Mouse (Mus musculus): ENCODE results near the gene Dapk1.

Gene Dapk1

DNA sequence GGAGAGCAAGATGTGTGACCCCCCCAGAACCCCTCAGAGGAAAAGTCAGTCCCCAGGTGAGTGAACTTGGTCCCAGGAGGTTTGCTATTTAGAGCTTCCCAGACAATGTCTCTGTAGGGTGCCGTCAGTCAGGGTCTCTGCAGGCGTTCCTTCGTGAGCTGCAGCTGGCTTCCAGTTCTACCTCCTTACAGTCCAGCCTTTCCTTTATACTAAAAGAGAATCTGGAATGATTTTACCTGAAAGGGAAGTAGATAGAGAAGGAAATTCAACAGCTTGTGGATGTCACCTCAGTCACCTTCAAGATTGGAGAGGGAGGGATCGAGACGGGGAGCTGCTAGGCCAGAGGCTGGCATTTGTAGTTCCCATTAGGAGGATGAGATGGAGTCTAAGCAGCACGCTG, 14.3 kb downstream of the Dapk1 start:
- DNase-seq (ENCODE audit: low spot score), result no peak

DNA sequence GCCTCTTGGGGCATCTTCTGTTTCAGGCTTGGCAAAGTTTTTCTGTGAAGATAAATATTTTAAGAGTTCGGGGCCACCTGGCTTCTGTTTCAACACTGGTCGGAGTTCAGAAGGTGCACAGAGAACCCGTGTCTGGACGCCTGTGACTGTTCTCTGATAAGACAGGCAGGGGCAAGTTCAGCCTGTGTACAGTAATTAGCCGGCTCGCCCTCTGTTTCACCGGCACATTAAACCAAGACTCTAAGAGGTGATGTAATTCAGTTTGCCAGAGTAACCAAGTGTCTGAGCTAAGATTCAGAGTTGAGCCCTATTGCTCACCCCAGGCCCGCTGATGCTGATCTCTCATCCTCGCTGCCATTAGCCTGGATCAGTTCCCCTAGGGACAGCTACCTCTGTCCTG, 16.5 kb downstream of the Dapk1 start:
- DNase-seq (ENCODE audit: low spot score), result no peak

DNA sequence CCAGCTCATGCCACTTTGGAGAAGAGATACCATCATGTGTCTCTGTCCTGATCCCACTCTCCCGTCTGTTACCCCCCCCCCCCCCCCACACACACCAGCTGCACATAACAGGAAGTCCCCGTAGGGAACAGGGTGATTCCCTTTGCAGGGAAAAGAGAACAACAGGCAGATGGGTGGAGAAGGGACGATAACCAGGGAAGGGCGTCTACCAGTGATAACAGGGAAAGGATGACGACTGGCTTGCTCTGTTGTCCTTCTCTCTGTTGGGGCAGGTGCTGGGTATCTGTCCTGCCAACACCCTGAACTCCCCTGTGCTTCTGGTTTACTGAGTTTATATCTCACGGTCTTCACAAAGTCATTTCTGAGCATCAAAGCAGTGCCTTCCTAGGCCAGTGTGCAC, 18.0 kb downstream of the Dapk1 start:
- no peak for DNase-seq (ENCODE audit: low spot score)

GRCm38 (mm10) chr13:60621411-60621965, 19.7 kb downstream of the Dapk1 start:
- no peak for DNase-seq (ENCODE audit: low spot score)

DNA sequence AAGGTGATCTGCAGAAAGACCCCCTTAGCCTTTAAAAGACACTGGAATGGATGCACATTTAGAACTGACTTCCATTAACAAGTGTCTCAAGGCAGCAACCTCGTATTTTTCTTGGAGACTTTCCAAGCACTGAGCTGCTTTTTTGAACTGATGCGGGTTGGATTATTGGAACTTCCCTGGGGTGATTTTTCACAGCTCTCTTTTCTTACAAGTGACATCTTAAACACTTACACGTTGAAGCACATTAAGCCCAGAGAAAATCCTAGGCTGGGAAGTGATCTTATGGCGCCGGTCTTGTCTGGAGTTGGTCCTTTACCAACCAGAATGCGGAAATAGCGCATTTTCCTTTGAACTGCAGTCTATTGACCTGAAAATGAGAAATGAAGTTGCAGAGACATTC, 23.8 kb downstream of the Dapk1 start:
- DNase-seq (ENCODE audit: low spot score), result no peak

DNA sequence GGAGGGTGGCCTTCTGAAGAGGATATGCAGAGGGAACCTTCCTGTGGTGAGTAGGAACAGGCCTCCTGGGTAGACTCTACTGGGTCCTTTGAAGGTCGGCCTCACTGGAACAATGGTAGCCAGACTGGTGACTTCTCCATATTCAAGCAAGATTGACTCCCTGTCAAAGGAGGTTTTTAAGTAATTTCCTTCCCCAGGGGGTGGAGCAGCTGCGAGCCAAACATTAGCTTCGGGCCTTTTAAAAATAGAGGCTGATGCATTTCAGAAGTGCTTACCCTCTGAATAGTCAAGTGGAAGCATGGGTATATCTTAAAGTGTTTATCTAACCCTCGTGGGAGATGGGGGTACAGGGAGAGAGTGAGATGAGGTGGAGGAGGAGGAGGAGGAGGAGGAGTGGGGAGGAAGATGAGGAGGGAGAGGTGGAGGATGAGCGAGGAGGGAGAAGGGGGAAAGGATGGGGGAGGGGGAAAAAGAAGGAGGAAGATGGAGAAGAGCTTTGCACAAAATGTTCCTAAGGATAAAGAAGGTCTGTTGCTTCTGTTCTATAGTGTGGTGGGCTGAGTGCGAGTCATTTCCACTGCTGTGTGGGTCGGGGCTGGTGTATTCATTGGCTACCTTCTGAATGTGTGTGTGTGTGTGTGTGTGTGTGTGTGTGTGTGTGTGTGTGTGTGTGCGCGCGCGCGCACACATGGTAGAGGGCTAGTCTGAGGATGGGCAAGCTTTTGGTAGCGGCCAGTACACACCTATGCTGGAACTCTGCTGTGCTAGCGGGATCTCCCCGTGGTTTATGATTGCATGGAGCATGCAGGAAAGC, 26.3 kb downstream of the Dapk1 start:
- DNase-seq (ENCODE audit: low spot score), result no peak

- DNase-seq (ENCODE audit: low spot score), result no peak
These were observed 26.9 kb downstream of the Dapk1 start for GRCm38 (mm10) chr13:60628657-60628950.

DNA sequence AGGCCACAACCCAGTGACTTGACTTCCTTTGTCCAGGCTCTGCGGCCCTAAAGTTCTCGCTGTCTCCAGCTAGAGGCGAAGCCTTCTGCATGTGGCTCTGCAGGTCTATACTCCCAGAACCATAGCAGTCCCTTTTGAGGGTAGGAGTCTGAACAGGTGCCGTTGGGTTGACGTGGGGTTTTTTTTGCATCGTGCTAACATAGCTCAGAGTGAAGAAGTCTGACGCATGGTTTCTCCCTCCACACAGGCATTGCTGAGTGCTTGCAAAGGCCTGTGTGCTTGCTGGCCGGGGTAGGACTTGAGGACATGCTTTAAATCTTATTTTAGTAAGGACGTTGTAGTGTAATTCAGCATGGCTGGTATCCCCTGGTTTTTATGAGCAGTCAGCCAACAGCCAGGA, 27.7 kb downstream of the Dapk1 start:
- no peak for DNase-seq (ENCODE audit: low spot score)

GRCm38 (mm10) chr13:60633945-60634344, 32.2 kb downstream of the Dapk1 start:
- DNase-seq (ENCODE audit: low spot score), result no peak

- DNase-seq (ENCODE audit: low spot score), result no peak
These were observed 33.9 kb downstream of the Dapk1 start for GRCm38 (mm10) chr13:60635636-60636035.

GRCm38 (mm10) chr13:60639482-60640055, 37.8 kb downstream of the Dapk1 start:
- DNase-seq (ENCODE audit: low spot score), result no peak

- DNase-seq (ENCODE audit: low spot score), result no peak
These were observed 38.7 kb downstream of the Dapk1 start for GRCm38 (mm10) chr13:60640420-60640819.

- DNase-seq (ENCODE audit: low spot score), result no peak
These were observed 42.7 kb downstream of the Dapk1 start for GRCm38 (mm10) chr13:60644457-60644889.

DNA sequence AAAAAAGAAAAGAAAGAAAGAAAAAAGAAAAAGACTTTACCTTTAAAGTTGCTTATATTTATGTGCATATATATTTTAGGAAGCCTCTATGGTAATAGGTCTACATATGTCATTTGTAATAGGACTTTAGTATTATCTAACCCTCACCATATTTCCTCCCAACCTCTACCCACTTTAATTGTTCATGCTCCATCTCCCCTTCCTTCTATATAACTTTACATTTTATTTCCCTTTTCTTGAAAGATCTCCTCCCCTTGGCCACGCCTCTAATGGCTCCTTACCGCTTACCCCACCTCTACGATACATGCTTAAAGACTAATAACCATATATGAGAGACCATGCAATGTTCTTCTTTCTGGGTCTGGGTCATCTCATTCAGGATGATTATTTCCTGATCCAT, 45.0 kb downstream of the Dapk1 start:
- no peak for DNase-seq (ENCODE audit: low spot score)

GRCm38 (mm10) chr13:60648350-60648749, 46.6 kb downstream of the Dapk1 start:
- no peak for DNase-seq (ENCODE audit: low spot score)

GRCm38 (mm10) chr13:60650000-60650399, 48.3 kb downstream of the Dapk1 start:
- DNase-seq (ENCODE audit: low spot score), result no peak

GRCm38 (mm10) chr13:60654017-60654565, 52.3 kb downstream of the Dapk1 start:
- DNase-seq (ENCODE audit: low spot score), result no peak

GRCm38 (mm10) chr13:60655246-60655645, 53.5 kb downstream of the Dapk1 start:
- no peak for DNase-seq (ENCODE audit: low spot score)

DNA sequence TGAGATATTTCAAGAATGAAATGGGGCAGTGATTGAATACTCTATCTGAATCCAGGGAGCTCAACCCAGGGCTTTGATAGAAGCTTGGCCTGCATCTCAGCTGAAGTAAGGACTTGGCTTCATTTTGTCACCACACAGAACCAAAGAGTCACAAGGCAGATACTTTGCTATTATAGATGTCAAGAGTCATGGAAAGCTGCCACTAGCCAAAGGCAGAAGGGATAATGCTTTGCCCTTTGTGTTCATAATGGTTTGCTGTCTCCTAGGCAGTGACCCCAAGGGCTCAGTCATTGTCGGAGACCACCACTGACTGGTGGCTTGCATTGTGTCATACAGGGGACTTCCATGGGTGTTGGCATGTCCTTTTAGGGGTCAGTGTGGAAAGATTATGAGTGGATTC, 57.9 kb downstream of the Dapk1 start:
- DNase-seq (ENCODE audit: low spot score), result no peak

- no peak for DNase-seq (ENCODE audit: low spot score)
These were observed 58.3 kb downstream of the Dapk1 start for GRCm38 (mm10) chr13:60660056-60660455.

GRCm38 (mm10) chr13:60660711-60661261, 59.0 kb downstream of the Dapk1 start:
- no peak for DNase-seq (ENCODE audit: low spot score)

DNA sequence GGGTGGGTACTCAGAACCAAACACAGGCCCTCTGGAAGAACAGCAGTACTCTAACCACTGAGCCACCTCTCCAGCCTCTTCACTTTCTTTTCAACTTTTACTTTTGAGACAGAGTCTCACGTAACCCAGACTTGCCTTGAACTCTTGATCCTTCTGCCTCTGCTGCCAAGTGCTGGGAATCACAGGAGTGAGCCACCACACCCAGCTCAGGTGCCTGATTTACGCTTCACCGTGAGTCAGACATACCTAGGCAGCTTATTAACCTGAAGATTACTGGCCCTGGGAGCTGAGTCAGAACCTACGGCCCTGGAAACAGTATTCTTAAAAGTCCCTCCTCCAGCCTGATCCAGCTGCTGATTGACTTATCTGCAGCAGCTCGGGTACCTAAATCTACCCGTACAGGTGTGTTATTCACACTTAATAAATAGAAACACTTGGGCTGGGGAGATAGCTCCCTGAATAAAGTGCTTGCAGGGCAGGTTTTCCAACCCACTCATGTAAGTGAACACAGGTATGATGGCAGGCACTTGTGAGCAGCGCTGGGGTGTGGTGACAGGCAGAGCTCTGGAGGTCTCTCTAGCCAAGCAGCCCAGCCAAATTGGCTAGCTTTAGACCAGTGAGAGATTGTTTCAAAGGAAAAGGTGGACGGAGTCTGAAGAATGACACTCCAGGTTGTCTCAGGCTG, 60.9 kb downstream of the Dapk1 start:
- no peak for DNase-seq (ENCODE audit: low spot score)

Measured in ovary, adult 18-20 months (tissue).